Mouse (Mus musculus) thymus, adult 2 months (tissue): Measurements from ENCODE around the gene Adam21. TPM values are rescaled to one million over a fixed set of nuclear protein-coding genes. Genes with fewer than 3 reads are reported as not detected.

ENCODE experiments used
- DNase-seq: peaks from one replicate; pipeline ENCODE4 v3.0.0; 2021
- H3K27ac ChIP-seq: fragments of 200-500 bp; 2 replicates; pipeline ENCODE4 v1.5.1; 2012; ENCODE audit warnings: low read length, control low read depth; ENCODE audit not compliant: control insufficient read depth, insufficient read depth
- H3K27me3 ChIP-seq: fragments of 200-500 bp; 2 replicates; pipeline ENCODE4 v1.6.1; 2012; ENCODE audit warnings: mild to moderate bottlenecking, low read length, moderate library complexity, mixed read lengths; ENCODE audit not compliant: control insufficient read depth, insufficient read depth
- H3K36me3 ChIP-seq: fragments of 200-500 bp; 2 replicates; pipeline ENCODE4 v1.6.1; 2012; ENCODE audit warnings: mild to moderate bottlenecking, low read length, moderate library complexity; ENCODE audit not compliant: control insufficient read depth, insufficient read depth
- H3K4me1 ChIP-seq: fragments of 200-500 bp; replicated peaks from 2 replicates; pipeline ENCODE4 v1.6.1; 2012; ENCODE audit warnings: low read length; ENCODE audit not compliant: control insufficient read depth, insufficient read depth
- H3K4me3 ChIP-seq: fragments of 200-500 bp; 2 replicates; pipeline ENCODE4 v1.5.1; 2012; ENCODE audit warnings: mild to moderate bottlenecking, low read length, control low read depth, moderate library complexity; ENCODE audit not compliant: control insufficient read depth, insufficient read depth
- CTCF ChIP-seq: fragments of 200-500 bp; IDR thresholded peaks from 2 replicates; pipeline ENCODE4 v1.5.1; 2012; ENCODE audit warnings: mild to moderate bottlenecking, control low read depth, low read length, moderate library complexity, borderline replicate concordance; ENCODE audit not compliant: control insufficient read depth, poor library complexity, insufficient read depth; ENCODE audit errors: extremely low read depth
- POLR2A ChIP-seq: fragments of 200-500 bp; IDR thresholded peaks from 2 replicates; pipeline ENCODE4 v1.6.1; 2012; ENCODE audit warnings: mild to moderate bottlenecking, low read length, control low read depth, moderate library complexity; ENCODE audit not compliant: control insufficient read depth, poor library complexity, insufficient read depth; ENCODE audit errors: extremely low read depth
- WGBS: fragments of 180-500 bp; shearing (Covaris S2); methylation state at CpG from one replicate; pipeline ENCODE4 v1.1.7; 2018; 5-methylcytosine and 5-hydroxymethylcytosine counted together
- polyA plus RNA-seq: library from polyadenylated mRNA; depleted of rRNA; stranded (reverse); fragments of >200 nt; gene quantifications from 2 replicates; pipeline ENCODE4 v1.2.3, GENCODE M21; 2012; rRNA removed

Adam21 gene
- polyA plus RNA-seq = 0.07 and 0.08 TPM in 2 replicates

DNA sequence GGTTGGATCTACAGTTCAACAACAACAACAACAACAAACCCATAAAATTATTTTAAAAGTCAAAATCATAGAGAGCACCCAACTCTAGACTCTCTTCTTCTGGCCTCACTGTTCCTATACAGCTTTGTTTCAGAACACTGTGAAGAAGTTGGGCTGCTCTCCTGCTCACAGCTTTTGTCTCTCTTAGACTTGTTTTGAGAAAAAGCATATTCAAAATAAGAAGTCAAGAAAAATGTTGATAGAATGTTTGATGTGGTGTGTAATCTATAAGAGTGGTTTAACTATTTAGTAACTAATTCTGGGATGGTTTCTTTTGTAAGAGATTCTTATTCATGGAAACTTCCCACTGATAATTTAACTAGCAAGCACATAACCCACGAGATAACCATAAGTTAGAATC is at the start of gene Adam21:
TSS of gene Adam21 (minus strand) at position 101 of the 400 bp plus-strand sequence.
- no peak for DNase-seq

DNA sequence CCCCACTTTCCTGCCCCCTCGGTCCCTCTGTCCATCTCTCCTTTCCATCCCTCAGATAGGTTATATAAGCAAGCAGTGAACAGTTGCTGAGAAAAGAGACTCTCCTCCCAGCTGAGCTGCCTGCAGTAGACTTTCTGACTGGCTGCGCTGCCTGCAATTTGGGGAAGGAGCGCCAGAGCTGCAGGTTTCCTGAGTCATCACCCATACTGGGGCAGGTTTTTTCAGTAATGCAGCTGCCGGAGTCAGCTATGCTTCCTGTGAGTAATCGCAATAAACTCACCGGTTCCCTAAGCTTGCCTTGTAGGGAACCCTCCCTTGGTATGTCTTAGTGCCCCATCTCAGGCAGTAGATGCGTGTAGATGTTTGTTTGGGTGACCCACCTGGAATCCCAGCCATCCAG is 48.7 kb upstream of the Adam21 start:
- DNase-seq = no peak
- Histone ChIP-seq H3K4me3 (no peak overlapping the region), H3K4me1 (no peaks in the 10 kb centered on the region), H3K27ac (no peak overlapping the region), H3K27me3 (no peaks in the 10 kb centered on the region), H3K36me3 (no peaks in the 10 kb centered on the region)
- no peak for TF ChIP-seq CTCF
- no peak for TF ChIP-seq POLR2A
- 9% methylated on average over 7 of the region's 7 CpGs for WGBS

More for the DNA sequence above, at the start of gene Adam21:
- TF ChIP-seq POLR2A (no peak), CTCF (no peak)
- no peak within 1 kb of the TSS for H3K4me3 ChIP-seq
- no peaks in the 10 kb centered on the region; the same call in 1 of the 2 replicates for H3K36me3 ChIP-seq
- 89% methylated on average over 1 of the region's 1 CpGs for WGBS
- no peaks in the 10 kb centered on the region for H3K4me1 ChIP-seq
- H3K27me3 ChIP-seq = no peaks in the 10 kb centered on the region
- H3K27ac ChIP-seq = no peak within 1 kb of the TSS

DNA sequence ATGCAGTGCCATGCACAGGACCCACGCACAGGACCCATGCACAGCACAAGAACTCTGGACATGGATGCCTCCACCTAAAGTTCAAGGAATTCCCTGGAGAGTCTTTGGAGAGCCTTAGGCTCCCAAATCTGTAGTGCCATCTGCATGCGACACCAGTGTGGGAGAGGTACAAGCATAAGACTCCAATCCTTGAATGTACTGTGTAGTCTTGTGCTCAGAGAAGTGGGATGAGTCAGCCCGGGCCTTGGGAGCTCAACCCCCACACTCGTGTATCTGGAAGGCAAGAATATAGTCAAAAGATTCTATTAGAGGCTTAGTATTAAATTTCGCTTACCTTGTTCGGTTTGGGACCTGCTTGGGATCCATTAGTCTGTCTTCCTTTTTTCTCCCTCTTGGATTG is 47.5 kb upstream of the Adam21 start:
- Histone ChIP-seq H3K27me3 (no peaks in the 10 kb centered on the region), H3K4me1 (no peaks in the 10 kb centered on the region), H3K27ac (no peak overlapping the region), H3K36me3 (no peaks in the 10 kb centered on the region), H3K4me3 (no peak overlapping the region)
- DNase-seq = no peak
- WGBS = 94% methylated on average over 6 of the region's 6 CpGs
- TF ChIP-seq POLR2A = no peak
- no peak for TF ChIP-seq CTCF

DNA sequence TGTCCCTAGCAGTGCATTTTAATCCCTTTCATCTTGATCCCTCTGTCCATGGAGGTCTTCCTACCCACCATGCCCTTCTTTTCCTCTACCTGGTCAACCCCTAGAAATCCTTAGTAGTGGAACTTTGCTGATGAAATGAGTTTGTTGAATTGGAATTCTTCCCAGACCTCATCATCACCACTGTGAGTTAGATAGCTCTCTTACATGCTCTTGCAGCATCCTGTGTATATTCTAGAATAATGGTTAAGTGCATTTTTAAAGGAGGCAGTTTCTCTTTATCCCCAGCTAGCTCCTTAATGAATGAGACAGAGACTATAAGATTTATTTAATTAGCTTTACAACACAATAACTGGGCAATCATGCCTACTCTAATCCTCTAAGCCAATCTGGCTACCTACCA is 41.2 kb upstream of the Adam21 start:
- Histone ChIP-seq H3K4me1 (no peaks in the 10 kb centered on the region), H3K27ac (no peak overlapping the region), H3K27me3 (no peaks in the 10 kb centered on the region), H3K4me3 (no peak overlapping the region), H3K36me3 (no peaks in the 10 kb centered on the region)
- DNase-seq = no peak
- no peak for TF ChIP-seq CTCF
- TF ChIP-seq POLR2A = no peak

DNA sequence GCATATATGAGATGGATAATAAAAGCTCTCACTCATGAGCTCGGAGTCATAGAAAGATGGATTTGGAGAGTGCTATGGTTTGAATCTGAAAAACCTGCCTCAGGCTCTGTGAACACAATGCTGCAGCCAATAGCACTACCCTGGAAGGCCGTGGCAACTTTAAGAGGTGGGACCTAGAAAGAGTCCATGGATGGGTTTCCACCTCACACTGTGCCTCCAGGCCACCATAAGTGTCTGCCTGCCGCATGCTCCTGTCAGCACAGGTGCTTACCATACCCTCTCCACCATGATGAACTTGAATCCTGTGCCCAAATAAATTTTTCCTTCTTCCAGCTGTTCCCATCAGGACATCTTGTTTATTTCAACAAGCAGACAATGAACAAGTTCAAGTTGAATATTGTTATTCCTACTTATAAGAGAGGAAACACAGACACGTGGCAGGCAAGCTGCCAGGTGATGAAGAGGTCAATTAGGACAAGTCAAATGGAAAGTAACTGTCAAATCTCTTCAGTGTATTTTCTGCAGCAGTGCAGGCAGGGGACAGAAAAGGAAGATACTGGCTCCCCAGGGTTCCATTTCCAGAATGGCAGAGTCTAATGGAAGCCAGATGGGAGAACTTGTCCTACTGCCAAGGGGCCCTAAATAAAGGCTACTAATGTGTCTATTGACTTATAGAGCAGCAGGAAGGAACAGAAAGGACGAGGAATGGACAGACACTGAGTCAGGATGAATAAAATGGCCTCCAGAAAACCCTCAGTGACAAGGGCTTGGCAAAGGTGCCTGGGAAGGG is 36.9 kb upstream of the Adam21 start:
- no peak overlapping the region for H3K4me3 ChIP-seq

DNA sequence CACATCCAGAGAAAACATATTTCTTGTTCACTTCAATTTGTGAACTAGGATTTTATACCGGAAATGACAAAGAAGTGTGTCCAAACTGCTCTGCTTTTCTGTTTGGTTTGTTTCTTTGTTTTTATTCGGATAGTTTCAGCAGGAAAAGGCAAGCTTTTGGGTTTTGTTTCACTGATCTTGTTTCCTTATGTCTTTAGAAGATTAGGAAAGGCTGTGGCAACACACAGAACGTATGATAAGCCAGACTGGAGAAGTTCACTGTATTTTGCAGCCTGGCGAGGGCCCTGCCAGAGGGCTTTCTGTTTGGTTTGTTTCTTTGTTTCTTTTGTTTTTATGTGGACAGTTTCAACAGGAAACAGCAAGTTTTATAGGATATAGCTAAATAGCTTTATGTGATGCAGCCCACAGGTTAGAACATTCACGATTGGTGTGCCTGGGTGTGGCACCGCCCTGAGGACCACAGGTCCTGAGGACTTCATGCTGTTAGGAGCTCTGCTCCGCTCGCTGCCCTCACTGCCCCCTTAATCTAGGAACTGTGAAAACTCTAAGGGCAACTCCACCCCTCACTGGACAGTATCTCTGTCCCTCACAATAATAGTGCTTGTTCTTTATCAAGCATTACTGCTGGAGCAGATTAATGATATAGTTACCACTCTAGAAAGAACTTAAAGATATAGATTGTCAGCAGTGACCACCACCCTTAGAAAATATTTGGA is 28.4 kb upstream of the Adam21 start:
- H3K27me3 ChIP-seq = no peaks in the 10 kb centered on the region
- no peak overlapping the region for H3K4me3 ChIP-seq

More for the DNA sequence above, 36.9 kb upstream of the Adam21 start:
- WGBS = 72% methylated on average over 5 of the region's 5 CpGs
- H3K36me3 ChIP-seq = no peaks in the 10 kb centered on the region
- no peaks in the 10 kb centered on the region for H3K4me1 ChIP-seq
- TF ChIP-seq POLR2A (no peak), CTCF (no peak)
- no peak overlapping the region for H3K27ac ChIP-seq
- H3K27me3 ChIP-seq = no peaks in the 10 kb centered on the region
- DNase-seq = no peak

More for the DNA sequence above, 28.4 kb upstream of the Adam21 start:
- no peak for TF ChIP-seq CTCF
- no peak for TF ChIP-seq POLR2A
- Histone ChIP-seq H3K27ac (no peak overlapping the region), H3K36me3 (no peaks in the 10 kb centered on the region), H3K4me1 (no peaks in the 10 kb centered on the region)
- DNase-seq = no peak
- WGBS = 89% methylated on average over 8 of the region's 8 CpGs
